Mouse (Mus musculus) induced T-regulatory cell, adult 2 months (primary cell): ENCODE measurements around the gene Gm20873.
"Not testable (repeated sequence)": the region's sequence is repeated elsewhere in the genome, so short reads cannot be mapped to it uniquely, and the experiment has no call there.

ENCODE experiments used
- DNase-seq: peaks from one replicate; pipeline ENCODE4 v3.0.0-alpha.2; 2012; ENCODE audit warnings: low read depth

Gene Gm20873

GRCm38 (mm10) chrY:6266798-6267197 lies at the start of gene Gm20873:
TSS of gene Gm20873 (plus strand) at chrY:6267098.
- not testable (repeated sequence) for DNase-seq

GRCm38 (mm10) chrY:6237895-6238294 lies 29.0 kb upstream of the Gm20873 start, which contains the start of gene Gm21746:
TSS of gene Gm21746 (minus strand) at chrY:6237995.
- not testable (repeated sequence) for DNase-seq
